Mouse (Mus musculus): ENCODE measurements around the gene Git1. TPM values are rescaled to one million over a fixed set of nuclear protein-coding genes. Genes with fewer than 3 reads are reported as not detected.

Git1 gene
- total and polyA plus RNA-seq, 3 experiments = 8.8 to 57.8 (median 28.9) TPM

DNA sequence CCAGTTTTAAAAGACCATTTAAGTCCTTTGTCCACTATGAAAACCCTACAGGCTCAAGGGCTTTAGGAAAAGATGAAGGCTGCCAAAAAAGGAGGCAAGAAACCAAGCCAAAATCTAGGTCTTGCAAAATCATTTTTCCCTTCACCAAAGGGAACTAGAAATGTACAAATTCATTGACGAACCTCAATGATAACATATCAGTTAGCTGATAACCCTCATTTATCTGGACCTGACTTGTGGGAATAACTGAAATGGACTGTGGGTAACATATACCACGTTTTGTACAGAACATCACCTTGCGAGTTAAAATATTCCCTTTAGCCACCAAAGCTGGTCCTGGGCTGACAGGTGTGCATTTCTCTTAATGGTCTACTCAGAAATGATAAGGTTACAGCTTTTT, 36.3 kb downstream of the Git1 start:
- H3K27ac ChIP-seq (ENCODE audit: insufficient read depth, low read depth) = no peak overlapping the region
- no peaks in the 10 kb centered on the region for H3K27me3 ChIP-seq (replicated peaks)
- H3K4me2 ChIP-seq (ENCODE audit: insufficient read depth, low read depth, poor library complexity, severe bottlenecking) = no peak overlapping the region
- H3K9ac ChIP-seq (ENCODE audit: insufficient read depth, low read depth) = no peak overlapping the region
- in situ Hi-C loops (cut with MboI; ENCODE audit: low pct_ligation_motif_present, low pct_unique_long_range_greater_than_20kb, low sequenced_read_pairs) = no loop called here
- dilution Hi-C loops (cut with MboI; ENCODE audit: extremely low pct_ligation_motif_present, extremely low pct_unique_long_range_greater_than_20kb, low sequenced_read_pairs) = no loop called here
- no peaks in the 10 kb centered on the region for H3K79me2 ChIP-seq (replicated peaks; ENCODE audit: control insufficient read depth, extremely low read depth, insufficient read depth, poor library complexity, severe bottlenecking)
- no peaks in the 10 kb centered on the region for H3K4me1 ChIP-seq (ENCODE audit: control insufficient read depth in 1 of 2, insufficient read depth in 2 of 2)
- H3K9me3 ChIP-seq (replicated peaks; ENCODE audit: low read length) = no peaks in the 10 kb centered on the region
- H3K36me3 ChIP-seq (replicated peaks in 1 of 2; ENCODE audit: control insufficient read depth in 1 of 2, insufficient read depth in 1 of 2, low read length in 1 of 2) = peaks cover 0 to 26% of the 10 kb centered on the region in 2 experiments
- no peak overlapping the region for H3K4me3 ChIP-seq (replicated peaks in 1 of 3; ENCODE audit: low read depth in 2 of 3, low read length in 2 of 3, poor library complexity in 1 of 3)
- no peak for TF ChIP-seq RAD21 (IDR thresholded peaks at IDR 0.05; ENCODE audit: low read depth, low read length)
- no peak for TF ChIP-seq CTCF (conservative IDR thresholded peaks at IDR 0.05 in 1 of 2, IDR thresholded peaks at IDR 0.05 in 1 of 2; ENCODE audit: low read depth in 2 of 2, low read length in 2 of 2)
- TF ChIP-seq SMC3 (IDR thresholded peaks at IDR 0.05; ENCODE audit: low read depth, low read length) = no peak
- TF ChIP-seq NRF1 (IDR thresholded peaks at IDR 0.05; ENCODE audit: low read depth, low read length) = no peak
- TF ChIP-seq MYC (IDR thresholded peaks at IDR 0.05; ENCODE audit: low read depth, low read length) = no peak
- no peak for TF ChIP-seq ZC3H11A (IDR thresholded peaks at IDR 0.05; ENCODE audit: low read depth, low read length)
- TF ChIP-seq UBTF (IDR thresholded peaks at IDR 0.05; ENCODE audit: low read depth, low read length) = no peak
- TF ChIP-seq POLR2AphosphoS2 (IDR thresholded peaks at IDR 0.05; ENCODE audit: low read depth, low read length) = no peak
- no peak for TF ChIP-seq USF2 (conservative IDR thresholded peaks at IDR 0.05; ENCODE audit: low read depth, low read length)
- TF ChIP-seq CHD1 (IDR thresholded peaks at IDR 0.05; ENCODE audit: low read depth, low read length) = no peak
- no peak for TF ChIP-seq ZMIZ1 (IDR thresholded peaks at IDR 0.05; ENCODE audit: low read depth, low read length)
- no peak for TF ChIP-seq BHLHE40 (IDR thresholded peaks at IDR 0.05; ENCODE audit: low read depth, low read length)
- no peak for TF ChIP-seq TCF12 (IDR thresholded peaks at IDR 0.05; ENCODE audit: low read depth, low read length)
- TF ChIP-seq USF1 (IDR thresholded peaks at IDR 0.05; ENCODE audit: low read depth, low read length) = no peak
- TF ChIP-seq NELFE (IDR thresholded peaks at IDR 0.05; ENCODE audit: low read depth, low read length) = no peak
- no peak for TF ChIP-seq ZNF384 (IDR thresholded peaks at IDR 0.05; ENCODE audit: low read depth, low read length)
- DNase-seq (ENCODE audit: extremely low read depth) = no peak

DNA sequence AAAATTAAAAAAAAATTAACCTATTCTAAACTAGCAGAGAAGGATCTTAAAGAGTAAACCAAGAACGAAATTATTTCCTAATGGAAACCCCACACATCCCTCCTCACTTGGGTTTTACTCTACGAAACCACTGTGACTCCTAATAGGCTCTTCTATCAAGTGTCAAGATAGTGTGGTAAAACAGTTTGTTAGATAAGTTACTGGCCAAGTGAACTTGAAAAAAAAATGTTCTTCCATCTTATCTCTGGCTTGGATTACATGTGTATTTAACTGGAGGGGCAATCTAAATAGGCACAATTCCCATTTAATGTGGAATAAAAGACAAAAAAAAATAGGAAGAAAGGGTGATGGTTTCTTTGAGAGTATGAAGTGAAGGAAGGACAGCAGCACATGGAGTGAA, 37.5 kb downstream of the Git1 start:
- in situ Hi-C loops (cut with MboI; ENCODE audit: low pct_ligation_motif_present, low pct_unique_long_range_greater_than_20kb, low sequenced_read_pairs) = no loop called here
- dilution Hi-C loops (cut with MboI; ENCODE audit: extremely low pct_ligation_motif_present, extremely low pct_unique_long_range_greater_than_20kb, low sequenced_read_pairs) = no loop called here
- H3K27ac ChIP-seq (ENCODE audit: insufficient read depth, low read depth) = no peak overlapping the region
- TF ChIP-seq NRF1 (IDR thresholded peaks at IDR 0.05; ENCODE audit: low read depth, low read length) (no peak), BHLHE40 (IDR thresholded peaks at IDR 0.05; ENCODE audit: low read depth, low read length) (no peak)
- DNase-seq (ENCODE audit: extremely low read depth) = no peak
- H3K36me3 ChIP-seq (replicated peaks in 1 of 2; ENCODE audit: control insufficient read depth in 1 of 2, insufficient read depth in 1 of 2, low read length in 1 of 2) = peaks cover 0 to 36% of the 10 kb centered on the region in 2 experiments
- H3K79me2 ChIP-seq (replicated peaks; ENCODE audit: control insufficient read depth, extremely low read depth, insufficient read depth, poor library complexity, severe bottlenecking) = no peaks in the 10 kb centered on the region
- no peak overlapping the region for H3K9ac ChIP-seq (ENCODE audit: insufficient read depth, low read depth)
- no peaks in the 10 kb centered on the region for H3K9me3 ChIP-seq (replicated peaks; ENCODE audit: low read length)
- H3K4me2 ChIP-seq (ENCODE audit: insufficient read depth, low read depth, poor library complexity, severe bottlenecking) = no peak overlapping the region
- H3K4me1 ChIP-seq (ENCODE audit: control insufficient read depth in 1 of 2, insufficient read depth in 2 of 2) = no peaks in the 10 kb centered on the region
- no peak overlapping the region for H3K4me3 ChIP-seq (replicated peaks in 1 of 3; ENCODE audit: low read depth in 2 of 3, low read length in 2 of 3, poor library complexity in 1 of 3)
- no peaks in the 10 kb centered on the region for H3K27me3 ChIP-seq (replicated peaks)

All from CH12.LX (cell line).